Mouse (Mus musculus) spleen, adult 12 weeks (tissue): ENCODE data around the gene Bach1.
A peak's percentile ranks its signal among the peaks of the same experiment; 100 is the strongest.
"Not testable (repeated sequence)": the region's sequence is repeated elsewhere in the genome, so short reads cannot be mapped to it uniquely, and the experiment has no call there.

Experiments used
- DNase-seq: peaks from one replicate; pipeline ENCODE4 v3.0.0; 2022; ENCODE audit warnings: low spot score

Gene Bach1

GRCm38 (mm10) chr16:87680912-87681634 is 17.7 kb upstream of the Bach1 start:
- no peak for DNase-seq

GRCm38 (mm10) chr16:87681848-87682247 is 16.9 kb upstream of the Bach1 start:
- DNase-seq, result no peak

GRCm38 (mm10) chr16:87686458-87686857 is 12.3 kb upstream of the Bach1 start:
- DNase-seq, result no peak

- no peak for DNase-seq
These were observed 11.4 kb upstream of the Bach1 start for GRCm38 (mm10) chr16:87687346-87687745.

GRCm38 (mm10) chr16:87688328-87688727 is 10.4 kb upstream of the Bach1 start:
- not testable (repeated sequence) for DNase-seq

GRCm38 (mm10) chr16:87688823-87689222 is 9.9 kb upstream of the Bach1 start:
- DNase-seq, result not testable (repeated sequence)

GRCm38 (mm10) chr16:87689225-87689624 is 9.5 kb upstream of the Bach1 start:
- no peak for DNase-seq

- no peak for DNase-seq
These were observed 8.2 kb upstream of the Bach1 start for GRCm38 (mm10) chr16:87690506-87690905.

GRCm38 (mm10) chr16:87691102-87691501 is 7.6 kb upstream of the Bach1 start:
- DNase-seq, result no peak

GRCm38 (mm10) chr16:87692591-87692990 is 6.2 kb upstream of the Bach1 start:
- DNase-seq, result no peak

GRCm38 (mm10) chr16:87697707-87698365 is 909 bp upstream of the Bach1 start:
- DNase-seq, result peak; percentile 22

GRCm38 (mm10) chr16:87699306-87699692 is 554 bp downstream of the Bach1 start:
- no peak for DNase-seq

- DNase-seq, result peak; percentile 64
These were observed 1.1 kb downstream of the Bach1 start for GRCm38 (mm10) chr16:87699693-87700394.

GRCm38 (mm10) chr16:87700395-87700765 is 1.6 kb downstream of the Bach1 start:
- DNase-seq, result no peak

GRCm38 (mm10) chr16:87701891-87702290 is 3.1 kb downstream of the Bach1 start:
- DNase-seq, result no peak

- DNase-seq, result no peak
These were observed 4.1 kb downstream of the Bach1 start for GRCm38 (mm10) chr16:87702881-87703280.

GRCm38 (mm10) chr16:87704225-87704624 is 5.5 kb downstream of the Bach1 start:
- no peak for DNase-seq

GRCm38 (mm10) chr16:87705892-87706589 is 7.3 kb downstream of the Bach1 start:
- peak; percentile 15 for DNase-seq

GRCm38 (mm10) chr16:87707335-87707734 is 8.6 kb downstream of the Bach1 start:
- DNase-seq, result no peak

GRCm38 (mm10) chr16:87708570-87708969 is 9.8 kb downstream of the Bach1 start:
- no peak for DNase-seq

GRCm38 (mm10) chr16:87709144-87709543 is 10.4 kb downstream of the Bach1 start:
- DNase-seq, result no peak

GRCm38 (mm10) chr16:87709971-87710370 is 11.2 kb downstream of the Bach1 start:
- DNase-seq, result no peak
